Mouse (Mus musculus): ENCODE measurements at regions not wholly inside any gene's neighbourhood (a gene's known extent, or its start where the extent isn't known, plus 50 kb on each side); places are given as distances from the start of the nearest gene placed in this dataset.

- peak; percentile 39 to 71 for DNase-seq (ENCODE audit: low spot score in 2 of 2)
Measured at GRCm38 (mm10) chr16:13204948-13205470, 51.3 kb upstream of the Mrtfb start.

GRCm38 (mm10) chr16:13205855-13206254 is 50.4 kb upstream of the Mrtfb start:
- no peak for DNase-seq (ENCODE audit: low spot score in 2 of 2)

Data from right cerebral cortex, postnatal 36 days (tissue).